Mouse (Mus musculus): ENCODE results near the gene Ntm. TPM values are rescaled to one million over a fixed set of nuclear protein-coding genes. Genes with fewer than 3 reads are reported as not detected.

Gene Ntm
- polyA plus RNA-seq, 2 experiments: 23.9 to 32.4 TPM

DNA sequence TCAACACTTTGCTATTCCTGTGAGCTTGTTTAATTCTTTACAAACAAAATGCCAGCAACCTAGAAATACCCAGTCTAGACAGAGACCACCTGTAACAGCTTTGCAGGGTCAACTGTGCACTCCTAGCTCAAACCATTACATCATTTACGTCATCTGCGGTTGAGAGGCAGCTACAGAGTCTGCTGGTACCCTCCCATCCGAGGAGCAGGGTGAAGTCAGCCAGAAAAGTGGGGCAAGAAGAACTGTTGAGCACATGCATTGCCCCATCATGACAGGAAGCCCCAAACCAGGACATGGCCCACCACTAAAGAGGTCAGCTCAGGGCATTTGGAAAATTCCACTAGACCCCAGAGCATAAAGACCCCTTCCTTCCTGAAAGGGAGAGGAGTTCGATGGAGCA, 175.5 kb downstream of the Ntm start:
- no peak overlapping the region for H3K4me2 ChIP-seq (replicated peaks; ENCODE audit: low read depth, low read length, severe bottlenecking)
- no peak for TF ChIP-seq POLR2A (IDR thresholded peaks at IDR 0.05; ENCODE audit: borderline replicate concordance, extremely low read depth, insufficient read depth, insufficient read length)
- no peak for DNase-seq (ENCODE audit: low spot score)
- H3K27ac ChIP-seq (replicated peaks; ENCODE audit: low read depth, low read length): no peak overlapping the region
- no peak for ATAC-seq (ENCODE audit: low FRiP score, low read depth)
- H3K36me3 ChIP-seq (ENCODE audit: control insufficient read depth, insufficient read depth, low read length): no peaks in the 10 kb centered on the region
- H3K9me3 ChIP-seq (ENCODE audit: control insufficient read depth, low read length): no peaks in the 10 kb centered on the region
- no peaks in the 10 kb centered on the region for H3K27me3 ChIP-seq (ENCODE audit: control insufficient read depth, insufficient read depth, low read length)
- H3K9ac ChIP-seq (ENCODE audit: low read depth, low read length, severe bottlenecking): no peak overlapping the region
- WGBS: 70% methylated on average over 4 of the region's 4 CpGs
- H3K4me3 ChIP-seq (replicated peaks; ENCODE audit: low read length): no peak overlapping the region
- H3K4me1 ChIP-seq (ENCODE audit: control insufficient read depth, insufficient read depth, low read length): no peaks in the 10 kb centered on the region

DNA sequence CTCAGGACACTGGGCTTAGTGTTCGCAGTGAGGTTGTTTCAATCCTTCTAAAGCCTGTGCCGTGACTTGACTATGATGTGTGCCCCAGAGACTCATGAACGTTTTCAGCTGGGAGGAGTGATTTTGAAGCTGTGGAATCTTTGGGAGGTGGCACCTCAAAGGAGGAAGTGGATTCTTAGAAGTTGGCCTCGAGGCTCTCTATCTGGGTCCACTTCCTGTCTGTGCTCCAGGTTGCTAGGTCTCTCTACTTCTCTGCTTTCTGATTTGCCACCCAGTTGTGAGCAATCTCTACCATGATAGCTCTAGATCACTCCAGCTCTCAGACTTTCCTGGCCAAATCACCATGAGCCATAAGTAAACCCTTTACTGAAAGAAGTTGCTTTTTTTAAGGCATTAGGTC, 180.2 kb downstream of the Ntm start:
- WGBS: 69% methylated on average over 4 of the region's 4 CpGs
- Histone ChIP-seq H3K4me2 (replicated peaks; ENCODE audit: low read depth, low read length, severe bottlenecking) (no peak overlapping the region), H3K9ac (ENCODE audit: low read depth, low read length, severe bottlenecking) (no peak overlapping the region), H3K4me1 (ENCODE audit: control insufficient read depth, insufficient read depth, low read length) (no peaks in the 10 kb centered on the region), H3K36me3 (ENCODE audit: control insufficient read depth, insufficient read depth, low read length) (no peaks in the 10 kb centered on the region), H3K4me3 (replicated peaks; ENCODE audit: low read length) (no peak overlapping the region), H3K9me3 (ENCODE audit: control insufficient read depth, low read length) (no peaks in the 10 kb centered on the region), H3K27me3 (ENCODE audit: control insufficient read depth, insufficient read depth, low read length) (no peaks in the 10 kb centered on the region), H3K27ac (replicated peaks; ENCODE audit: low read depth, low read length) (no peak overlapping the region)
- DNase-seq (ENCODE audit: low spot score) (no peak), ATAC-seq (ENCODE audit: low FRiP score, low read depth) (no peak)
- TF ChIP-seq POLR2A (IDR thresholded peaks at IDR 0.05; ENCODE audit: borderline replicate concordance, extremely low read depth, insufficient read depth, insufficient read length): no peak

GRCm38 (mm10) chr9:29779739-29780138, 183.2 kb downstream of the Ntm start:
- Histone ChIP-seq H3K4me3 (replicated peaks; ENCODE audit: low read length) (no peak overlapping the region), H3K27me3 (ENCODE audit: control insufficient read depth, insufficient read depth, low read length) (no peaks in the 10 kb centered on the region), H3K27ac (replicated peaks; ENCODE audit: low read depth, low read length) (no peak overlapping the region), H3K4me1 (ENCODE audit: control insufficient read depth, insufficient read depth, low read length) (no peaks in the 10 kb centered on the region), H3K36me3 (ENCODE audit: control insufficient read depth, insufficient read depth, low read length) (no peaks in the 10 kb centered on the region), H3K9ac (ENCODE audit: low read depth, low read length, severe bottlenecking) (no peak overlapping the region), H3K9me3 (ENCODE audit: control insufficient read depth, low read length) (no peaks in the 10 kb centered on the region), H3K4me2 (replicated peaks; ENCODE audit: low read depth, low read length, severe bottlenecking) (no peak overlapping the region)
- 75% methylated on average over 7 of the region's 7 CpGs for WGBS
- ATAC-seq (ENCODE audit: low FRiP score, low read depth): no peak
- no peak for DNase-seq (ENCODE audit: low spot score)
- no peak for TF ChIP-seq POLR2A (IDR thresholded peaks at IDR 0.05; ENCODE audit: borderline replicate concordance, extremely low read depth, insufficient read depth, insufficient read length)

DNA sequence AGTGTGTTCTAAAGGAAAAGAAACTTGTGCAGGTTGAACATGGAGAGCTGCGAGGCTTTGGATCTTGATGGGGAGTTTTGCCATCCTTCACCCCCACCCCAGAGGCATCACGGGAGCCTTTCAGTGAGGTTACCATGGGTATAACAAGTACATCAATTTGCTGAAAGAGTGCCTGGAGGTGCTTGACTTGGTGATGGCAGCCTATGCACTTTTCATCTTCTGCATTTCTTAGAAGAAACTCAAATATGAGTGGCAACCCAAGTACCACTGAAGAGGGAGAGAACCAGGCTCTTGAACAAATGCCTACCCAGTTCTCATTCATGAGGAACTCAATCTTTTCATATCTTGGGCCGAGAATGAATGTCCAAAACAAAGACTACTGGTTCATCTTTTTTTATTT, 186.0 kb downstream of the Ntm start:
- no peak for TF ChIP-seq POLR2A (IDR thresholded peaks at IDR 0.05; ENCODE audit: borderline replicate concordance, extremely low read depth, insufficient read depth, insufficient read length)
- no peak overlapping the region for H3K4me2 ChIP-seq (replicated peaks; ENCODE audit: low read depth, low read length, severe bottlenecking)
- H3K4me3 ChIP-seq (replicated peaks; ENCODE audit: low read length): no peak overlapping the region
- H3K27ac ChIP-seq (replicated peaks; ENCODE audit: low read depth, low read length): no peak overlapping the region
- no peaks in the 10 kb centered on the region for H3K27me3 ChIP-seq (ENCODE audit: control insufficient read depth, insufficient read depth, low read length)
- H3K9me3 ChIP-seq (ENCODE audit: control insufficient read depth, low read length): no peaks in the 10 kb centered on the region
- DNase-seq (ENCODE audit: low spot score) (no peak), ATAC-seq (ENCODE audit: low FRiP score, low read depth) (no peak)
- no peak overlapping the region for H3K9ac ChIP-seq (ENCODE audit: low read depth, low read length, severe bottlenecking)
- WGBS: 88% methylated on average over 3 of the region's 3 CpGs
- no peaks in the 10 kb centered on the region for H3K36me3 ChIP-seq (ENCODE audit: control insufficient read depth, insufficient read depth, low read length)
- no peaks in the 10 kb centered on the region for H3K4me1 ChIP-seq (ENCODE audit: control insufficient read depth, insufficient read depth, low read length)

- no peak for DNase-seq (ENCODE audit: low spot score)
- H3K27ac ChIP-seq (replicated peaks; ENCODE audit: low read depth, low read length): no peak overlapping the region
- no peak overlapping the region for H3K4me2 ChIP-seq (replicated peaks; ENCODE audit: low read depth, low read length, severe bottlenecking)
- no peak overlapping the region for H3K9ac ChIP-seq (ENCODE audit: low read depth, low read length, severe bottlenecking)
- H3K36me3 ChIP-seq (ENCODE audit: control insufficient read depth, insufficient read depth, low read length): no peaks in the 10 kb centered on the region
- H3K27me3 ChIP-seq (ENCODE audit: control insufficient read depth, insufficient read depth, low read length): no peaks in the 10 kb centered on the region
- 80% methylated on average over 4 of the region's 4 CpGs for whole genome bisulfite sequencing
- no peak for ATAC-seq (ENCODE audit: low FRiP score, low read depth)
- TF ChIP-seq POLR2A (IDR thresholded peaks at IDR 0.05; ENCODE audit: borderline replicate concordance, extremely low read depth, insufficient read depth, insufficient read length): no peak
- H3K4me3 ChIP-seq (replicated peaks; ENCODE audit: low read length): no peak overlapping the region
- H3K9me3 ChIP-seq (ENCODE audit: control insufficient read depth, low read length): no peaks in the 10 kb centered on the region
- no peaks in the 10 kb centered on the region for H3K4me1 ChIP-seq (ENCODE audit: control insufficient read depth, insufficient read depth, low read length)
Measured at GRCm38 (mm10) chr9:29776542-29776941, 186.4 kb downstream of the Ntm start.

- no peak overlapping the region for H3K4me2 ChIP-seq (replicated peaks; ENCODE audit: low read depth, low read length, severe bottlenecking)
- no peak overlapping the region for H3K9ac ChIP-seq (ENCODE audit: low read depth, low read length, severe bottlenecking)
- no peaks in the 10 kb centered on the region for H3K9me3 ChIP-seq (ENCODE audit: control insufficient read depth, low read length)
- H3K36me3 ChIP-seq (ENCODE audit: control insufficient read depth, insufficient read depth, low read length): no peaks in the 10 kb centered on the region
- no peak overlapping the region for H3K4me3 ChIP-seq (replicated peaks; ENCODE audit: low read length)
- H3K27me3 ChIP-seq (ENCODE audit: control insufficient read depth, insufficient read depth, low read length): no peaks in the 10 kb centered on the region
- 88% methylated on average over 4 of the region's 4 CpGs for WGBS
- no peaks in the 10 kb centered on the region for H3K4me1 ChIP-seq (ENCODE audit: control insufficient read depth, insufficient read depth, low read length)
- no peak for TF ChIP-seq POLR2A (IDR thresholded peaks at IDR 0.05; ENCODE audit: borderline replicate concordance, extremely low read depth, insufficient read depth, insufficient read length)
- no peak for ATAC-seq (ENCODE audit: low FRiP score, low read depth)
- H3K27ac ChIP-seq (replicated peaks; ENCODE audit: low read depth, low read length): no peak overlapping the region
- no peak for DNase-seq (ENCODE audit: low spot score)
Measured at GRCm38 (mm10) chr9:29776030-29776429, 186.9 kb downstream of the Ntm start.
